Mouse (Mus musculus) limb, embryonic 14.5 days (tissue): ENCODE measurements around the gene Egln3. TPM values are rescaled to one million over a fixed set of nuclear protein-coding genes. Genes with fewer than 3 reads are reported as not detected.

Experiments
- ATAC-seq: fragments of 200-750 bp; cut with Nextera tagmentation; 2 replicates; pipeline ENCODE4 v1.8.0; 2017; ENCODE audit warnings: low read depth, moderate number of reproducible peaks, moderate TSS enrichment; ENCODE audit not compliant: low FRiP score
- DNase-seq: peaks from one replicate; pipeline ENCODE4 v3.0.0-alpha.2; 2015; ENCODE audit warnings: low spot score
- H3K27ac ChIP-seq: fragments of 300-500 bp; sonication (generic); replicated peaks from 2 replicates; pipeline ENCODE4 v1.5.1; 2014; ENCODE audit warnings: low read depth, mild to moderate bottlenecking, low read length, moderate library complexity, mixed read lengths
- H3K27me3 ChIP-seq: fragments of 300-500 bp; sonication (generic); 2 replicates; pipeline ENCODE4 v1.6.1; 2014; ENCODE audit warnings: low read length, mixed read lengths; ENCODE audit not compliant: control insufficient read depth, insufficient read depth
- H3K36me3 ChIP-seq: fragments of 300-500 bp; sonication (generic); 2 replicates; pipeline ENCODE4 v1.6.1; 2014; ENCODE audit warnings: mild to moderate bottlenecking, low read length, moderate library complexity, mixed read lengths; ENCODE audit not compliant: control insufficient read depth, insufficient read depth
- H3K4me1 ChIP-seq: fragments of 300-500 bp; sonication (generic); 2 replicates; pipeline ENCODE4 v1.6.1; 2014; ENCODE audit warnings: antibody characterized with exemption, low read length, mixed read lengths; ENCODE audit not compliant: control insufficient read depth, insufficient read depth
- H3K4me2 ChIP-seq: fragments of 300-500 bp; sonication (generic); replicated peaks from 2 replicates; pipeline ENCODE4 v1.6.1; 2014; ENCODE audit warnings: low read depth, mild to moderate bottlenecking, low read length, moderate library complexity; ENCODE audit not compliant: severe bottlenecking
- H3K4me3 ChIP-seq: fragments of 300-500 bp; sonication (generic); replicated peaks from 2 replicates; pipeline ENCODE4 v1.5.1; 2014; ENCODE audit warnings: low read length
- H3K9ac ChIP-seq: fragments of 300-500 bp; sonication (generic); 2 replicates; pipeline ENCODE4 v1.6.1; 2014; ENCODE audit warnings: mild to moderate bottlenecking, low read depth, low read length, moderate library complexity; ENCODE audit not compliant: severe bottlenecking
- H3K9me3 ChIP-seq: fragments of 300-500 bp; sonication (generic); 2 replicates; pipeline ENCODE4 v1.6.1; 2016; ENCODE audit warnings: low read length; ENCODE audit not compliant: control insufficient read depth
- POLR2A ChIP-seq: fragments of 200-500 bp; IDR thresholded peaks from 2 replicates; pipeline ENCODE4 v1.8.0; 2012; ENCODE audit warnings: inconsistent platforms, mild to moderate bottlenecking, moderate library complexity, borderline replicate concordance; ENCODE audit not compliant: insufficient read depth, insufficient read length; ENCODE audit errors: extremely low read depth
- WGBS: fragments of 180-500 bp; shearing (Covaris S2); extraction: QIAGEN DNeasy Blood & Tissue Kit; methylation state at CpG from one replicate; pipeline ENCODE4 v1.1.7; 2014; 5-methylcytosine and 5-hydroxymethylcytosine counted together
- polyA plus RNA-seq, 2 experiments: library from polyadenylated mRNA; depleted of rRNA in 1 of 2; stranded (reverse) in 1 of 2; unstranded in 1 of 2; fragments of >200 nt; fragmentation: Nextera tagmentation in 1 of 2; extraction: Ambion mirVana in 1 of 2; gene quantifications; 2 replicates each; pipeline versions ENCODE4 v1.2.1 to v1.2.3; 2012 to 2014

The Egln3 gene
- polyA plus RNA-seq, 2 experiments, result 7.1 to 7.7 TPM

GRCm38 (mm10) chr12:54154771-54155170, 48.9 kb downstream of the Egln3 start:
- no peak for TF ChIP-seq POLR2A
- Histone ChIP-seq H3K36me3 (no peaks in the 10 kb centered on the region), H3K4me3 (no peak overlapping the region), H3K4me1 (no peaks in the 10 kb centered on the region), H3K9ac (no peak overlapping the region), H3K9me3 (no peaks in the 10 kb centered on the region), H3K27me3 (no peaks in the 10 kb centered on the region), H3K27ac (no peak overlapping the region), H3K4me2 (no peak overlapping the region)
- 67% methylated on average over 1 of the region's 1 CpGs for WGBS
- DNase-seq, result no peak
- ATAC-seq, result no peak

- Histone ChIP-seq H3K9ac (no peak overlapping the region), H3K4me1 (no peaks in the 10 kb centered on the region), H3K9me3 (no peaks in the 10 kb centered on the region), H3K27me3 (no peaks in the 10 kb centered on the region), H3K4me3 (no peak overlapping the region), H3K4me2 (no peak overlapping the region), H3K27ac (no peak overlapping the region), H3K36me3 (no peaks in the 10 kb centered on the region)
- DNase-seq, result no peak
- no peak for TF ChIP-seq POLR2A
- 25% methylated on average over 12 of the region's 12 CpGs for WGBS
- ATAC-seq, result no peak
Observed at GRCm38 (mm10) chr12:54146943-54147556, 56.6 kb downstream of the Egln3 start.
